Comparison of ENCODE assay signal across 11 mouse cellular contexts in the genomic region with DNA sequence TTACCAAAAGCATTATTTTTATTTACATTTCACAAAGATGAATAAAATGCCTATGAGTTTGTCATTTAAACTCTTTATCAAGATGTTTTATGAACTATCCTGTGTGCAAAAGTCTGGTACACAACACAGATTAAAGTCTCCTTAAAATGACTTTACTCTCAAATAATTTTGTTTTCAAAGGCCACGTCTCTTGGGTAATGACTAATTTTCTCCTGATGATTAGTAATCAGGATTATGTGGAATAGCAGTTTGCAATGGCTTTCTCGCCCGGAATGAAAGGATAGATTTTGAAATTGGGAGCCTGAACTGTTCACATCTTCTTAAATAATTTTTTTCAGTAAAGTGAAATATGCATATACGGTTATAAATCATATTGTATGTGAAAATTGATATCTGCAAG.
"Had no signal": no experiment of that assay in that cellular context is flagged by ENCODE, and none has a peak within 500 bp of the region (broad histone marks: within the 10 kb centered on the region; RNA-seq: fewer than 3 reads in every experiment).

No protein-coding gene starts in this region.

- DNase-seq: forebrain, postnatal 0 days; gastrocnemius, postnatal 25 days; heart, postnatal 14 days; kidney, adult 11 months; kidney, adult 2 months; kidney, adult 9 months; kidney, postnatal 14 days; kidney, postnatal 36 days; layer of hippocampus, adult 9-11 months; layer of hippocampus, postnatal 36 days; left cerebral cortex, postnatal 4 days had no signal
